Mouse (Mus musculus): ENCODE measurements around the gene Vars2.

DNA sequence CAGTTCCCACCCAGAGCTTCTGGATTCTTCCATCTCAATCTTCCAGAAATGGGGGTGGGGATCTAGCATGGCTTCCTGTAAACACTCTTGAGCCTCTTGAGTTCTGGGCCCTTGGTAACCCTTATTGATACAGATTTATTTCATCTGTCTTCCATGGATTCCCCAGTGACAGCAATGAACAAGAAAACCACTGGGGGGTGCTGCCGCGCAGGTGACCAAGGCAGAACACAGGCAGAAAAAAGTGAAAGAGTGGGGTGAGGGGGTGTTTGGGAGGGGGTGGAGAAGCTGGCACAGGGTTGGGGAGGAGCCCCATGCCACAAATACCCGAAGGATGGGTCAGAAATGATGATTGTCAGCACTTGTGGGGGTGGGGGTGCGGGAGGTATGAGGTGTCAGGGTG, 38.4 kb upstream of the Vars2 start:
- TF ChIP-seq ZC3H11A (IDR thresholded peaks at IDR 0.05; ENCODE audit: low read depth, low read length) (no peak), CTCF (conservative IDR thresholded peaks at IDR 0.05 in 1 of 2, IDR thresholded peaks at IDR 0.05 in 1 of 2; ENCODE audit: low read depth in 2 of 2, low read length in 2 of 2) (peak; percentile 32 to 70; a peak in 3 of 4 replicates)
